Mouse (Mus musculus): ENCODE measurements around the gene Mobp. TPM values are rescaled to one million over a fixed set of nuclear protein-coding genes. Genes with fewer than 3 reads are reported as not detected.

Gene Mobp
- polyA plus RNA-seq, 1 experiment, result 425 TPM

GRCm38 (mm10) chr9:120132980-120133754, 16.3 kb upstream of the Mobp start:
- Histone ChIP-seq H3K27ac (ENCODE audit: insufficient read depth, low read depth, low read length) (no peak overlapping the region), H3K4me1 (ENCODE audit: control insufficient read depth, insufficient read depth, low read length) (peaks cover 6% of the 10 kb centered on the region), H3K4me3 (ENCODE audit: insufficient read depth, low read depth, low read length) (no peak overlapping the region)
- 49% methylated on average over 8 of the region's 8 CpGs for WGBS
- TF ChIP-seq POLR2A (IDR thresholded peaks at IDR 0.05; ENCODE audit: insufficient read depth, low read depth, low read length) (no peak), CTCF (IDR thresholded peaks at IDR 0.05; ENCODE audit: insufficient read depth, low read depth, low read length) (no peak)

GRCm38 (mm10) chr9:120133755-120134475, 15.6 kb upstream of the Mobp start:
- Histone ChIP-seq H3K27ac (ENCODE audit: insufficient read depth, low read depth, low read length) (no peak overlapping the region), H3K4me1 (ENCODE audit: control insufficient read depth, insufficient read depth, low read length) (peaks cover 5% of the 10 kb centered on the region), H3K4me3 (ENCODE audit: insufficient read depth, low read depth, low read length) (no peak overlapping the region)
- WGBS, result 53% methylated on average over 6 of the region's 6 CpGs
- TF ChIP-seq POLR2A (IDR thresholded peaks at IDR 0.05; ENCODE audit: insufficient read depth, low read depth, low read length) (no peak), CTCF (IDR thresholded peaks at IDR 0.05; ENCODE audit: insufficient read depth, low read depth, low read length) (no peak)

GRCm38 (mm10) chr9:120134529-120135160, 14.9 kb upstream of the Mobp start:
- no peak overlapping the region for H3K4me3 ChIP-seq (ENCODE audit: insufficient read depth, low read depth, low read length)
- TF ChIP-seq POLR2A (IDR thresholded peaks at IDR 0.05; ENCODE audit: insufficient read depth, low read depth, low read length) (no peak), CTCF (IDR thresholded peaks at IDR 0.05; ENCODE audit: insufficient read depth, low read depth, low read length) (no peak)
- H3K4me1 ChIP-seq (ENCODE audit: control insufficient read depth, insufficient read depth, low read length), result no peaks in the 10 kb centered on the region
- no peak overlapping the region for H3K27ac ChIP-seq (ENCODE audit: insufficient read depth, low read depth, low read length)
- 85% methylated on average over 13 of the region's 13 CpGs for WGBS

- Histone ChIP-seq H3K4me3 (ENCODE audit: insufficient read depth, low read depth, low read length) (no peak overlapping the region), H3K27ac (ENCODE audit: insufficient read depth, low read depth, low read length) (no peak overlapping the region), H3K4me1 (ENCODE audit: control insufficient read depth, insufficient read depth, low read length) (no peaks in the 10 kb centered on the region)
- WGBS, result 93% methylated on average over 11 of the region's 11 CpGs
- TF ChIP-seq POLR2A (IDR thresholded peaks at IDR 0.05; ENCODE audit: insufficient read depth, low read depth, low read length) (no peak), CTCF (IDR thresholded peaks at IDR 0.05; ENCODE audit: insufficient read depth, low read depth, low read length) (no peak)
Measured at GRCm38 (mm10) chr9:120135454-120135853, 14.1 kb upstream of the Mobp start.

GRCm38 (mm10) chr9:120140652-120141051, 8.9 kb upstream of the Mobp start:
- WGBS, result under 1% methylated on average over 4 of the region's 4 CpGs
- peaks cover 3% of the 10 kb centered on the region; the same call in 1 of the 2 replicates for H3K4me1 ChIP-seq (ENCODE audit: control insufficient read depth, insufficient read depth, low read length)
- TF ChIP-seq CTCF (IDR thresholded peaks at IDR 0.05; ENCODE audit: insufficient read depth, low read depth, low read length) (no peak), POLR2A (IDR thresholded peaks at IDR 0.05; ENCODE audit: insufficient read depth, low read depth, low read length) (no peak)
- no peak overlapping the region for H3K27ac ChIP-seq (ENCODE audit: insufficient read depth, low read depth, low read length)
- no peak overlapping the region for H3K4me3 ChIP-seq (ENCODE audit: insufficient read depth, low read depth, low read length)

- no peak overlapping the region for H3K27ac ChIP-seq (ENCODE audit: insufficient read depth, low read depth, low read length)
- WGBS, result 75% methylated on average over 13 of the region's 13 CpGs
- no peak for TF ChIP-seq POLR2A (IDR thresholded peaks at IDR 0.05; ENCODE audit: insufficient read depth, low read depth, low read length)
- peaks cover 3% of the 10 kb centered on the region; the same call in 1 of the 2 replicates for H3K4me1 ChIP-seq (ENCODE audit: control insufficient read depth, insufficient read depth, low read length)
- H3K4me3 ChIP-seq (ENCODE audit: insufficient read depth, low read depth, low read length), result no peak overlapping the region
Measured at GRCm38 (mm10) chr9:120144474-120144873, 5.0 kb upstream of the Mobp start.

GRCm38 (mm10) chr9:120151152-120151551, 1.6 kb downstream of the Mobp start:
- Histone ChIP-seq H3K27ac (ENCODE audit: insufficient read depth, low read depth, low read length) (no peak overlapping the region), H3K4me3 (ENCODE audit: insufficient read depth, low read depth, low read length) (no peak overlapping the region), H3K4me1 (ENCODE audit: control insufficient read depth, insufficient read depth, low read length) (no peaks in the 10 kb centered on the region)
- 79% methylated on average over 5 of the region's 5 CpGs for WGBS
- no peak for TF ChIP-seq CTCF (IDR thresholded peaks at IDR 0.05; ENCODE audit: insufficient read depth, low read depth, low read length)
- TF ChIP-seq POLR2A (IDR thresholded peaks at IDR 0.05; ENCODE audit: insufficient read depth, low read depth, low read length), result no peak

- 80% methylated on average over 12 of the region's 12 CpGs for WGBS
- Histone ChIP-seq H3K4me1 (ENCODE audit: control insufficient read depth, insufficient read depth, low read length) (no peaks in the 10 kb centered on the region), H3K27ac (ENCODE audit: insufficient read depth, low read depth, low read length) (no peak overlapping the region), H3K4me3 (ENCODE audit: insufficient read depth, low read depth, low read length) (no peak overlapping the region)
- TF ChIP-seq POLR2A (IDR thresholded peaks at IDR 0.05; ENCODE audit: insufficient read depth, low read depth, low read length), result no peak
- no peak for TF ChIP-seq CTCF (IDR thresholded peaks at IDR 0.05; ENCODE audit: insufficient read depth, low read depth, low read length)
Measured at GRCm38 (mm10) chr9:120151906-120152399, 2.4 kb downstream of the Mobp start.

- no peaks in the 10 kb centered on the region for H3K4me1 ChIP-seq (ENCODE audit: control insufficient read depth, insufficient read depth, low read length)
- H3K4me3 ChIP-seq (ENCODE audit: insufficient read depth, low read depth, low read length), result no peak overlapping the region
- 37% methylated on average over 4 of the region's 4 CpGs for WGBS
- no peak overlapping the region for H3K27ac ChIP-seq (ENCODE audit: insufficient read depth, low read depth, low read length)
- TF ChIP-seq CTCF (IDR thresholded peaks at IDR 0.05; ENCODE audit: insufficient read depth, low read depth, low read length) (no peak), POLR2A (IDR thresholded peaks at IDR 0.05; ENCODE audit: insufficient read depth, low read depth, low read length) (no peak)
Measured at GRCm38 (mm10) chr9:120158047-120158446, 8.5 kb downstream of the Mobp start.
